Mouse (Mus musculus) WW6 (cell line): ENCODE measurements at regions not wholly inside any gene's neighbourhood (a gene's known extent, or its start where the extent isn't known, plus 50 kb on each side); places are given as distances from the start of the nearest gene placed in this dataset.

Source experiments
- DNase-seq: peaks from one replicate; pipeline ENCODE4 v3.0.0-alpha.2; 2013; ENCODE audit warnings: low read depth, low spot score

GRCm38 (mm10) chr3:143947079-143947937 lies 257.7 kb downstream of the Lmo4 start:
- no peak for DNase-seq

DNA sequence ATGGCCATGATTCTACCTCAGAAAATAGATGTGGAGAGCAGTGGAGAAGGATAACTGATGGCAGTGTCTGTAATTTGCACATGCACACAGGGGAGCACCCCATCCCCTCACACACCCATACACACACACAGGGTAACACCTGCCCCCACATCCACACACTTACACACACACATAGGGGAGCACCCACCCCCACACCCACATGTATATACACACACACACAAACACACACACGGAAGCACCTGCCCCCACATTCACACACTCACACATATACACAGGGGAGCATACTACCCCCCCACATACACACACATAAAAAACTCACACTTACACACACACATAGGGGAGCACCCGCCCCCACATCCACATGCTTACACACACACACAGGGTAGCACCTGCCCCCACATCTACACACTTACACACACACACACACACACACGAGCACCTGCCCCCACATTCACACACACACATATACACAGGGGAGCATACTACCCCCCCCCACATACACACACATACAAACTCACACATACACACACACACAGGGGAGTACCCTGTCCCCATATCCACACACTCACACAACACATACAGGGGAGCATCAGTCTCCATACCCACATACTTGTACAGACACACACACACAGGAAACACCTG lies 265.8 kb downstream of the Lmo4 start:
- no peak for DNase-seq

DNA sequence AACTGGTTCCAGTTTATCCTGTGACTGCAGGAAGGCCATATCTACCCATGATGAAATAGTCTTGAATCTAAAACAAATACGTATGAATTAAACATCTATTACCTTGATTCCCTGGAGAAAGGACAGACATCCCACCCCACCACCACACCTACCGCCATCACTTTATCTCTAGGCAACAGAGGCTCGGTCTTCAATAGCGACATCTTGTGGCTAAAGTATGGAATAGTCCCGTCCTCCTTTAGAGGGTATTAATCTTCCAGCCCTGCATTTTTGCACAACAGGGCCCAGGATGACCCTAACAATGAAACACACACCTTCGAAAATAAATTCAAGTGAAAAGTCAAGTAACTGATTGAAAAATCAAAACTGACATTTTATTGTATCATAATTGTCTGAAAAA lies 279.7 kb downstream of the Lmo4 start:
- no peak for DNase-seq

- DNase-seq, result no peak
Observed at GRCm38 (mm10) chr3:143919744-143920143, 285.3 kb downstream of the Lmo4 start.

GRCm38 (mm10) chr3:143914341-143915217 lies 290.4 kb downstream of the Lmo4 start:
- DNase-seq, result no peak

- DNase-seq, result no peak
Observed at GRCm38 (mm10) chr3:143913044-143913574, 291.9 kb downstream of the Lmo4 start.

GRCm38 (mm10) chr3:143912433-143912832 lies 292.6 kb downstream of the Lmo4 start:
- no peak for DNase-seq

DNA sequence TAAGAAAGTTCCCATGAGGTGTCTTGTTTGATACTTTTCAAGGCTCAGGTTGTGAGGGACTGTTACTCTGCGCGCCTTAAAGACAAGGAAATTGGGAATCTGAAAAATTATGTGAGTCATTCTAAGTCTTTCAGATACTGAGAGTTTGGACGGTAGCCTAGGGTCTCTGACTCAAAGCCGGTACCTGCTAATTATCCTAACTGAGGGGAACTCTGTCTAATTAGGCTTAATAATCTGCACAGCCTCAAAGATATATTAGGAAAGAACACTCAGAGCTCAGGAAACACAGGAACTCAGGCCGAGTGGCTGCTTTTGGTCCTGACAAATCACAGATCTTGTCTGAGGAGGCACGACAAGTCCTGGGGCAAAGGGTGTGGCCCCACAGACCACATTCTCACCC lies 295.7 kb downstream of the Lmo4 start:
- DNase-seq, result no peak

- DNase-seq, result no peak
Observed at GRCm38 (mm10) chr3:143903421-143903820, 301.6 kb downstream of the Lmo4 start.

DNA sequence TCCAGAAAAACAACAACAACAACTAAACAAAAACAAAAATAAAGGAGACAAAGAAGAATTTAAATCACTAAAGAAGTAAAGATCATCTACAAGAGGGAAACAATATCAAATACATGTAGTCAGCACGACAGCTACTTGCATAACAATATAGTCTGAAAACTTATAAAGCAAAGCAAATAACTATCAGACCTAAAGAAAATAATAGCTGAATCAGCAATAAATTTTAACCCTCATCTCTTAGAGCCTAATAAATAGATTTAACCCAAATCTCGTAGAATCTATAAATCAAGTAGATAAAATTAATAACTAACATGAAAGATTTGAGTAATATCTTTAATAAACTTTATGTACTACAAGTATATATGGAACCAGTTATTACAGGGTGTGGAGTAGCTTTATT lies 324.2 kb downstream of the Lmo4 start:
- no peak for DNase-seq

GRCm38 (mm10) chr3:143873876-143874275 lies 331.1 kb downstream of the Lmo4 start:
- no peak for DNase-seq

GRCm38 (mm10) chr3:143866521-143866920 lies 338.5 kb downstream of the Lmo4 start:
- DNase-seq, result no peak

DNA sequence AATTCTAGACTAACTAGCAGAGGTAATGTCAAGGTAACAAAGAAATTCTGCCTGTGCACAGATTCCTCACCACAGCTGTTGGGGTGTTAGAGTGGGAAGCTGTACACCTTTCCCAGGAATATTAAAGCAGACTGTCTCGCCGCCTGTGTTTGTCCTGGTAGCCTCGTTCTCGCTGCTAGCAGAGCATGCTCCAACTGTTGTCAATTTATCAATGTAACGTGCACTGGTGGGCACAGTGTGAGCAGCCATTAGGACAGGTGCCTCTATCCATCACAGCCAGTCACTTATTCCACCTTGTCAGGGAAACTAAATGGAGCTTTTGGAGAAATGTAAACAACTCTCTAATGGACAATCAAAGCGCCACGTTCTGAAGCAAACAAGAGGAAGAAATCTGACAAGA lies 339.4 kb downstream of the Lmo4 start:
- no peak for DNase-seq

GRCm38 (mm10) chr3:143864490-143864889 lies 340.5 kb downstream of the Lmo4 start:
- no peak for DNase-seq

DNA sequence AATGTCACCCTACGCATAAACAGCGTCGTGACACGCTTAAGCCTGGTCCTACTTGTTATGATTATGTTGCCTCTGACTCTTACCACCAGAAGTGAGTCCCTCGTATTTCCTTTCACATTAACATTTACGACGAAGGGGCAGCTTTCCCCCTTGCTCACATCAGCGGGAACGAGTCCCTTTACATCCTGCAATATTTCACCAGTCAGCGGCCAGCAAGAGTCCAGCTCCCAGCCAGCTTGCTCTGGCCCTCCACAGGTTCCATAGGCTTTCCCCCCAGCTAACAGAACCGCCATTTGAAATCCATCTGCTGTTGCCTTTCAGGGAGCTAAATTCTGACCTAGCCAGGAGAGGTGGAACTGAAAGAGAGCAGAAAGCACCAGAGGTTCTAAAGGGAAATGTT lies 342.5 kb downstream of the Lmo4 start:
- DNase-seq, result no peak

DNA sequence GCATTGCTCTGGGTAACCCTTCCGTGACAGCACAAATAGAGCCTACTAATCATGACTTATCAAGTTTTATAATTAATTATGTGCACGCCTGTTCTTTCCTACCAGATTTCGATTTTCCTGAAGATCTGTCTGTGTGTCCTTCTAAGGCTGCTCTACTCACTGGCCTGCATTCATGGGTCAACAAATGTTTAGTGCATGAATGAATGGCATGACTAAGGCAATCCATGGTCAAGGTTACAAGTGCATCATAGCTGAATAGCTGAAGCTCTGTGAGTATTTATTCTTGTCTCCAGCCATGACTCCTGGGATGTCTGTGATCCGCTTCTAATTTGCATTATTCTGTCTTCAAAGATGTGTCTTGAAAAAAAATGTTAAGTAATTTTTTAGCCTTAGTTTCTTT lies 343.2 kb downstream of the Lmo4 start:
- no peak for DNase-seq

DNA sequence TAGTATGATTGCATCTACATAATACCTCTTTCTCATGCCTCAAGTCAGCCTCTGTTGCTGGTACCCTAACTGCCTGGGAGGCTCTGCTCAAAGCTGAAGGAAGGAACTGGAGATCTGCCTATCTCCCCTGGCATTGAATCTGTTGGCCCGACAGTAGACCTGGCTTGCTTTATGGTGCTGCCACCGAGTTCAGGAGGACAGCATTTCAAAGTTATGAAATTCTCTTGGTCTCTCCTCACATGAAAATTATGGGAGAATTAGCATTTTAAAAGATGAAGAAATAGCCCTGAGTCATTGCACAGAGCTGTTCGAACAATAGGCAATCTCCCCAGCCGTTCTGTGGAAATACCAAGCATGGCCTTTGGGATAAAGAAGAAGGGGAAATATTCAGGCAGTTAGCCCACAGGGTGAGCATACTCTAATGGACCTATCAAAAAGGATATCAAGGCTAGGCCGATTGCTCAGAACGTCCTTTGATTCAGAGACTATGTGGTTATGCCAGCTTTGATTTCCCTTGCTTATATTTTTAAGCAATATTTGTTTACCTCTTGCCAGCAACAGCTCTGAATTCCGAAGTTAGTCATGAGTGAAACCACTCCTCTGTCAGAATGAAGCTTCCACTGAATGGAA lies 369.3 kb downstream of the Lmo4 start:
- DNase-seq, result no peak

DNA sequence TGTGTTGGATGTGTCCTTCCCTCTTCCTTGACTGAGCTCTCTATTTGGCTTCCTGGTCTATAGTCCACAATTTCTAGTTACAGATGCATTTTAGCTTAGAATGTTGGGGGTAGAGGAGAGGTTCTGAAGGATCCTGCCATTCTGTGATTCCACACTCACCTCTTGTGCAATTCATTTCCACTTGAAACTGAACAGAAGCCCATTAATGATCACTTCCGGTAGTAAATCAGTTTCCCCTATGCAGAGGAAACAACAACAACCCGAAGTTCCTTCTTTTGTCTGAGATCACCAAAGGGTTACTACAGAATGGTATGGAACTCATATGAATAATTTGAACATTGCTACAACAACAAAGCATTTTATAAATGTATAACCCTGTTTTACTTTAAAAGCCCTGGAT lies 370.3 kb downstream of the Lmo4 start:
- no peak for DNase-seq

DNA sequence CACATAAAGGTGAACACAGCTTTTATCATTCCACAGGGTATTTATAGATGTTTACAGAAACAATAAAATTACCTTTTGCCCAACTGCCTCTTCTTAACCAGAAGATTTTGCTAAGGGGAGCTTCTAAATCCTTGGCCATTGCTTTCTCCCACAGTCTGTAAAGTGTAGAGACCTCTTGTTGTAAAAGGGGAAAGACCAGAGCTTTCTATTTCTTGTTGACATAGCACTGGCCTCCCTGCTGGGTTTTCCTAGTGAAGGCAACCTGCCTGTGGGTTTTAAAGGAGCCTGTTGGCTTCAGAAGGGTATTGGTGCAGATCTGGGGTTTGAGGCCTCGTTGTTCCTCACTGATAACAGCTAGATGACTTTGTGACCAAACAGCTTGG lies 381.6 kb downstream of the Lmo4 start:
- DNase-seq, result no peak

GRCm38 (mm10) chr3:143822564-143823394 lies 382.2 kb downstream of the Lmo4 start:
- DNase-seq, result no peak

GRCm38 (mm10) chr3:143807544-143807943 lies 397.5 kb downstream of the Lmo4 start:
- DNase-seq, result no peak
